Mouse (Mus musculus) embryonic facial prominence, embryonic 15.5 days (tissue): Measurements from ENCODE around the gene Zfp14. TPM values are rescaled to one million over a fixed set of nuclear protein-coding genes. Genes with fewer than 3 reads are reported as not detected.
A peak's percentile ranks its signal among the peaks of the same experiment; 100 is the strongest.

ENCODE experiments used
- ATAC-seq: fragments of 200-750 bp; cut with Nextera tagmentation; 2 replicates; pipeline ENCODE4 v1.8.0; 2017; ENCODE audit warnings: low read depth, moderate TSS enrichment; ENCODE audit not compliant: insufficient number of reproducible peaks, low FRiP score, low TSS enrichment
- H3K27ac ChIP-seq: fragments of 300-500 bp; sonication (generic); replicated peaks from 2 replicates; pipeline ENCODE4 v1.5.1; 2015; ENCODE audit warnings: mild to moderate bottlenecking, inconsistent platforms
- H3K27me3 ChIP-seq: fragments of 300-500 bp; sonication (generic); 2 replicates; pipeline ENCODE4 v1.6.1; 2015; ENCODE audit warnings: inconsistent platforms
- H3K36me3 ChIP-seq: fragments of 300-500 bp; sonication (generic); 2 replicates; pipeline ENCODE4 v1.6.1; 2015; ENCODE audit warnings: mild to moderate bottlenecking, inconsistent platforms
- H3K4me1 ChIP-seq: fragments of 300-500 bp; sonication (generic); 2 replicates; pipeline ENCODE4 v1.6.1; 2015; ENCODE audit warnings: inconsistent platforms
- H3K4me2 ChIP-seq: fragments of 300-500 bp; sonication (generic); replicated peaks from 2 replicates; pipeline ENCODE4 v1.6.1; 2015; ENCODE audit warnings: mild to moderate bottlenecking, inconsistent platforms
- H3K4me3 ChIP-seq: fragments of 300-500 bp; sonication (generic); replicated peaks from 2 replicates; pipeline ENCODE4 v1.5.1; 2015; ENCODE audit warnings: mild to moderate bottlenecking, inconsistent platforms
- H3K9ac ChIP-seq: fragments of 300-500 bp; sonication (generic); 2 replicates; pipeline ENCODE4 v1.6.1; 2015; ENCODE audit warnings: inconsistent platforms
- H3K9me3 ChIP-seq: fragments of 300-500 bp; sonication (generic); replicated peaks from 2 replicates; pipeline ENCODE4 v1.6.1; 2016; ENCODE audit warnings: inconsistent platforms
- WGBS: fragments of 180-500 bp; shearing (Covaris S2); methylation state at CpG from one replicate; pipeline ENCODE4 v1.1.7; 2015; 5-methylcytosine and 5-hydroxymethylcytosine counted together
- polyA plus RNA-seq: library from polyadenylated mRNA; unstranded; fragments of >200 nt; fragmentation: Nextera tagmentation; extraction: Ambion mirVana; gene quantifications from 2 replicates; pipeline ENCODE4 v1.2.1, GENCODE M21; 2015

The Zfp14 gene
- polyA plus RNA-seq, 1 experiment from 2014 or later: 5.3 TPM

GRCm38 (mm10) chr7:30072146-30073028 is 21.2 kb upstream of the Zfp14 start, which contains the start of gene Zfp82:
Gene Zfp82, minus strand, starts transcription at chr7:30072900.
- H3K36me3 ChIP-seq: peaks cover 26% of the 10 kb centered on the region
- no peaks in the 10 kb centered on the region for H3K27me3 ChIP-seq
- under 1% methylated on average over 50 of the region's 50 CpGs for WGBS
- 0 out of 2 replicates have a peak, but pooled peaks cover 6% of the 10 kb centered on the region for H3K4me1 ChIP-seq
- peak within 1 kb of the TSS; percentile 74 for H3K27ac ChIP-seq
- no peaks in the 10 kb centered on the region for H3K9me3 ChIP-seq
- H3K4me2 ChIP-seq: peak within 1 kb of the TSS; percentile 86
- peak within 1 kb of the TSS; percentile 60 for H3K9ac ChIP-seq
- peak; percentile 88 for ATAC-seq
- peak within 1 kb of the TSS; percentile 84 for H3K4me3 ChIP-seq

GRCm38 (mm10) chr7:30064622-30065021 is 13.4 kb upstream of the Zfp14 start:
- Histone ChIP-seq H3K4me3 (no peak overlapping the region), H3K4me2 (no peak overlapping the region), H3K9ac (no peak overlapping the region), H3K9me3 (no peaks in the 10 kb centered on the region), H3K27ac (no peak overlapping the region), H3K27me3 (no peaks in the 10 kb centered on the region), H3K36me3 (peaks cover 70% of the 10 kb centered on the region), H3K4me1 (no peaks in the 10 kb centered on the region)
- WGBS: 75% methylated on average over 5 of the region's 5 CpGs
- ATAC-seq: no peak

- no peak overlapping the region for H3K9ac ChIP-seq
- no peaks in the 10 kb centered on the region for H3K4me1 ChIP-seq
- no peaks in the 10 kb centered on the region for H3K27me3 ChIP-seq
- H3K27ac ChIP-seq: no peak overlapping the region
- no peak overlapping the region for H3K4me3 ChIP-seq
- peaks cover 66% of the 10 kb centered on the region for H3K36me3 ChIP-seq
- H3K9me3 ChIP-seq: no peaks in the 10 kb centered on the region
- ATAC-seq: no peak
- 91% methylated on average over 5 of the region's 5 CpGs for WGBS
- H3K4me2 ChIP-seq: no peak overlapping the region
These were observed 11.3 kb upstream of the Zfp14 start for GRCm38 (mm10) chr7:30062478-30062877.

- Histone ChIP-seq H3K36me3 (peaks cover 80% of the 10 kb centered on the region), H3K27me3 (no peaks in the 10 kb centered on the region), H3K27ac (no peak overlapping the region), H3K4me3 (no peak overlapping the region), H3K9ac (no peak overlapping the region), H3K4me1 (no peaks in the 10 kb centered on the region), H3K4me2 (no peak overlapping the region), H3K9me3 (no peaks in the 10 kb centered on the region)
- no peak for ATAC-seq
- 62% methylated on average over 6 of the region's 6 CpGs for WGBS
These were observed 9.2 kb upstream of the Zfp14 start for GRCm38 (mm10) chr7:30060341-30060740.

- peaks cover 16% of the 10 kb centered on the region for H3K4me1 ChIP-seq
- H3K36me3 ChIP-seq: peaks cover 25% of the 10 kb centered on the region
- H3K27me3 ChIP-seq: no peaks in the 10 kb centered on the region
- no peaks in the 10 kb centered on the region for H3K9me3 ChIP-seq
- H3K9ac ChIP-seq: no peak overlapping the region
- no peak for ATAC-seq
- 0 out of 2 replicates have a peak overlapping the region, but pooled peaks have one; percentile 6 for H3K27ac ChIP-seq
- H3K4me3 ChIP-seq: no peak overlapping the region
- 6% methylated on average over 3 of the region's 3 CpGs for WGBS
- no peak overlapping the region for H3K4me2 ChIP-seq
These were observed 2.4 kb upstream of the Zfp14 start for GRCm38 (mm10) chr7:30053591-30053990.

DNA sequence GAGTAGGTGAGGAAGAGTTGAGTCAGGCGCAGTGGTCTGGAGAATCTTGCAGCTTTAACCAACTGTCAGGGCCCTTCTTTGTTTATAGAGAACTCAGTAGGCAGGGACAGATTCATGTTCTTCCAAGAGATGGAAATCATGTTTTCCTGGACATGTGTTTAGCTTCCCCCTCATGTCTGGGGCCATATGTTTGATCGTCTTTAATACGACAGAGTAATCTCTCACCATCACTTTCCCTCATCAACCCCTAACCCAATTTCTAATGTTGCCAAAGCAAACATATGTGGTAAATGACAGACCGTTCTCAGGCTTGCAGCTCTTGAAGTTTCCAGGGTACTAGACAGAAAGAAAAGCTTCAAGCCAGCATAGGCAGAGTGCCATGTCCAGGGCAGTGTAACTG is 3.1 kb downstream of the Zfp14 start:
- no peaks in the 10 kb centered on the region for H3K9me3 ChIP-seq
- no peak overlapping the region for H3K4me3 ChIP-seq
- H3K4me2 ChIP-seq: no peak overlapping the region
- no peak overlapping the region for H3K27ac ChIP-seq
- H3K27me3 ChIP-seq: no peaks in the 10 kb centered on the region
- H3K9ac ChIP-seq: no peak overlapping the region
- no peaks in the 10 kb centered on the region for H3K36me3 ChIP-seq
- peaks cover 12% of the 10 kb centered on the region for H3K4me1 ChIP-seq
- no peak for ATAC-seq
- WGBS: 91% methylated on average over 4 of the region's 4 CpGs

DNA sequence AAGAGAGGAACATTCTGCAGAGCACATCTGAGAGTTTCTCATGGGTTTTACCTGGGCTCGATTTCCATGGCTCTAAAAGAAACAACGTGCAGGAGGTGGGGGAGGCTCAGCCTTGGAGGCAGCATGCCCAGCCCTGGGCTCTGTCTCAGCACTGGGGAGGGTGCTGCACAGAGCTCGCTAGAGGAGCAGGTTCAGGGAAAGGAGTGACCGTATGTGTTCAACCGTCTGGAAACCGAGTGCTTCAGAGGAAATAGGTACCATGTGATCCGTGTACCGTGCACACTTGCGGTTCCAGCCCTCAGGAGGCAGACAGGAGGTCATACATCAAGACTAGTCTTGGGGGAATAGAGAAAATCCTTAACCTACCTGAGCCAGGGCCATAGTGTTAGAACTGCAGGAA is 6.8 kb downstream of the Zfp14 start:
- no peak for ATAC-seq
- no peaks in the 10 kb centered on the region for H3K4me1 ChIP-seq

GRCm38 (mm10) chr7:30034331-30034730 is 16.8 kb downstream of the Zfp14 start:
- ATAC-seq: no peak
- no peaks in the 10 kb centered on the region for H3K27me3 ChIP-seq
- H3K4me3 ChIP-seq: no peak overlapping the region
- H3K4me2 ChIP-seq: no peak overlapping the region
- H3K27ac ChIP-seq: no peak overlapping the region
- H3K4me1 ChIP-seq: no peaks in the 10 kb centered on the region
- WGBS: 93% methylated on average over 12 of the region's 12 CpGs
- peaks cover 28% of the 10 kb centered on the region for H3K36me3 ChIP-seq
- no peak overlapping the region for H3K9ac ChIP-seq
- H3K9me3 ChIP-seq: no peaks in the 10 kb centered on the region

More for the DNA sequence above, 6.8 kb downstream of the Zfp14 start:
- no peak overlapping the region for H3K9ac ChIP-seq
- no peak overlapping the region for H3K4me3 ChIP-seq
- no peaks in the 10 kb centered on the region for H3K9me3 ChIP-seq
- H3K4me2 ChIP-seq: no peak overlapping the region
- H3K36me3 ChIP-seq: peaks cover 15% of the 10 kb centered on the region; the same call in 1 of the 2 replicates
- no peaks in the 10 kb centered on the region for H3K27me3 ChIP-seq
- 31% methylated on average over 9 of the region's 9 CpGs for WGBS
- no peak overlapping the region for H3K27ac ChIP-seq

DNA sequence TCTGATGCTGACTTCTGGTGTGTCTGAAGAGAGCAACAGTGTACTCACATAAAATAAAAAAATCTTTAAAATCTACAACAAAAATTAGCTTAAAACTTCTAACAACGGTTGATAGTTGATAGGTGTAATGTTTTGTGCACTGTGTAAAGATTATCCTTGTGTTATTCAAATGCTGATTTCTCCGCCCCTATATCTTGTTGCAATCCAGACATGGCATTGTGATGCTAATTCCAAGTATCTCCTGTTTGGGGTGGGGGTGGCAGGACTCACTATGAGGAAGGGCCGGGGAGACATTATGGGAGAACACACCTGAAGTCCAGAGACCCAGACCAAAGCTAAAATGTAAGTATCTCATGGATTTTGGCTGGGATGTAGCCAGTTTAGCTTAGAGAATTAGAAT is 19.8 kb downstream of the Zfp14 start:
- H3K9me3 ChIP-seq: no peaks in the 10 kb centered on the region
- no peak overlapping the region for H3K27ac ChIP-seq
- H3K9ac ChIP-seq: no peak overlapping the region
- no peak overlapping the region for H3K4me2 ChIP-seq
- H3K27me3 ChIP-seq: no peaks in the 10 kb centered on the region
- H3K36me3 ChIP-seq: peaks cover 7% of the 10 kb centered on the region
- no peak for ATAC-seq
- H3K4me1 ChIP-seq: no peaks in the 10 kb centered on the region
- H3K4me3 ChIP-seq: no peak overlapping the region
- 86% methylated on average over 3 of the region's 3 CpGs for WGBS

DNA sequence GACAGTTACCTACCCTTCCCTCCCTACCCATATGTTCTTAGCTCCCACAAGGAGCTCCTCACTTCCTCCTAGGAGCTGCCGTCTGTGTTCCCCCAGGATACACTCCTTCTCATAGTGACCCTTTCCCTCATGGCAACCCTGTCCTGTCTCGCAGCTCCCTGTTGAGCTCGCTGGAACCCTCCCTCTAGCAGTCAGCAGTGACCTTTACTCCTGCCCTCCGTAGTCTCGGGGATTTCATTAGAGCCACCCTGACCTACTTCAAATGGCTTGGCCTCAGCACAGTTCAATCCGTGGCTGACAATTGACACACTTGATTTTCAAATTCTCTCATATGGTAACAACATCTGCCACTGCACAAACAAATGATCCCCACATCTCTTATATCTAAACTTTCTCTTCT is 20.5 kb downstream of the Zfp14 start:
- no peak for ATAC-seq
- Histone ChIP-seq H3K4me2 (no peak overlapping the region), H3K9me3 (no peaks in the 10 kb centered on the region), H3K27me3 (no peaks in the 10 kb centered on the region), H3K36me3 (peaks cover 11% of the 10 kb centered on the region), H3K9ac (no peak overlapping the region), H3K4me1 (no peaks in the 10 kb centered on the region), H3K27ac (no peak overlapping the region), H3K4me3 (no peak overlapping the region)
- 24% methylated on average over 6 of the region's 6 CpGs for WGBS

- Histone ChIP-seq H3K4me1 (no peaks in the 10 kb centered on the region), H3K36me3 (peaks cover 30% of the 10 kb centered on the region), H3K9me3 (no peaks in the 10 kb centered on the region), H3K27ac (no peak overlapping the region), H3K4me3 (no peak overlapping the region), H3K4me2 (no peak overlapping the region), H3K27me3 (no peaks in the 10 kb centered on the region), H3K9ac (no peak overlapping the region)
- ATAC-seq: no peak
- WGBS: 96% methylated on average over 3 of the region's 3 CpGs
These were observed 22.6 kb downstream of the Zfp14 start for GRCm38 (mm10) chr7:30028572-30028971.

DNA sequence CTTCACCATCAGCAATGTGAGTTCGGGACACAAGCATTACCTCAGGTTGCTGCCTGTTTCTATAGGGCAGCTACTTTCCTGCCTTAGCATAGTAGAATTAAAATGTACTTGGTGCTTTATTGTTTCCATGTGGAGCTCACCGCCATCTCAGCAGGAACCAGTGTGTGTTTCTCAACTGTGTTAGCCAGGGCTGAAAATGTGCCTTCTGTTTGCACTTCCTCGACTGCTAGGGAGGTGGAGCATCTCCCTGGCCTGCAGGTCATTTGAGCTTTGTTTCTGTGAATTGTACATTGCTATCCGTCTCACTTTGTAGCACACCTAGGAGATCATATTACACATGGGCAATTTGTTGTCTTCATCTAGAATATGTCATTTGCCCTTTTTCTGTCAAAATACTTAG is 23.8 kb downstream of the Zfp14 start:
- Histone ChIP-seq H3K36me3 (peaks cover 42% of the 10 kb centered on the region), H3K9ac (no peak overlapping the region), H3K4me3 (no peak overlapping the region), H3K9me3 (no peaks in the 10 kb centered on the region), H3K4me2 (no peak overlapping the region), H3K4me1 (no peaks in the 10 kb centered on the region), H3K27ac (no peak overlapping the region), H3K27me3 (no peaks in the 10 kb centered on the region)
- 32% methylated on average over 4 of the region's 4 CpGs for WGBS
- no peak for ATAC-seq
